Mouse (Mus musculus) C2C12 (cell line): ENCODE results near the gene Piwil1.

Experiments used
- CTCF ChIP-seq: IDR thresholded peaks from one replicate; pipeline ENCODE4 v1.5.1; 2011; ENCODE audit not compliant: control insufficient read depth, insufficient read depth, insufficient read length
- USF1 ChIP-seq: IDR thresholded peaks from one replicate; pipeline ENCODE4 v1.6.1; 2011; ENCODE audit warnings: low read depth, mild to moderate bottlenecking, control low read depth, moderate library complexity

DNA sequence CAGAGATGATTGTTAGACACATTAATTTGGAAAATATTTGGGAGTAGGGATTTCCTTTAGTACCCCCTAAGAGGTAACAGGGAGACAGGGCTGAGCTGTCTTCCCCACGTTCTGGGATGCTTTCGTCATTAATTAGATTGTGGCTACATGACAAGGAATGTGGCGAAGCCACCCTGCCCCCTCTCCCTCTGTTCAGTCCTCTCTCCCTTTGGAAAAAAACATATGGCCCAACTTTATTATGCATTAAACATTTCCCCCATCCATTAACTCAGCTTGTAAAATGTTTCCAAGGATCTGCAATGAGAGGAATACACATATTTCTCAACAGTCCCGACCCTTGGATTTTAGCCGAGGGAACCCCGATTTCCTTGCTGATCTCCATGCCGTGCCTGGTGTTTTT is 35.0 kb upstream of the Piwil1 start:
- TF ChIP-seq CTCF: no peak
- TF ChIP-seq USF1: no peak
